Mouse (Mus musculus): ENCODE data around the gene Pld3.
"Not testable (repeated sequence)": the region's sequence is repeated elsewhere in the genome, so short reads cannot be mapped to it uniquely, and the experiment has no call there.

Pld3 gene

GRCm38 (mm10) chr7:27520599-27520998 is 32.4 kb downstream of the Pld3 start:
- DNase-seq, result no peak

- DNase-seq, result no peak
Observed at GRCm38 (mm10) chr7:27520104-27520503, 32.9 kb downstream of the Pld3 start.

- no peak for DNase-seq
Observed at GRCm38 (mm10) chr7:27518314-27518713, 34.7 kb downstream of the Pld3 start.

- DNase-seq, result no peak
Observed at GRCm38 (mm10) chr7:27514961-27515360, 38.1 kb downstream of the Pld3 start.

GRCm38 (mm10) chr7:27510809-27511208 is 42.2 kb downstream of the Pld3 start:
- DNase-seq, result no peak

- DNase-seq, result peak; percentile 79
Observed at GRCm38 (mm10) chr7:27508648-27509005, 44.4 kb downstream of the Pld3 start.

- peak; percentile 98 for DNase-seq
Observed at GRCm38 (mm10) chr7:27507711-27508647, 45.0 kb downstream of the Pld3 start.

GRCm38 (mm10) chr7:27506765-27507370 is 46.1 kb downstream of the Pld3 start:
- DNase-seq, result no peak

GRCm38 (mm10) chr7:27501620-27502019 is 51.4 kb downstream of the Pld3 start:
- no peak for DNase-seq

- no peak for DNase-seq
Observed at GRCm38 (mm10) chr7:27499036-27499435, 54.0 kb downstream of the Pld3 start, which contains the start of gene Prx. Prx (plus strand) TSS chr7:27499324.

- not testable (repeated sequence) for DNase-seq
Observed at GRCm38 (mm10) chr7:27494659-27495367, 58.2 kb downstream of the Pld3 start.

GRCm38 (mm10) chr7:27493450-27493849 is 59.6 kb downstream of the Pld3 start:
- DNase-seq, result no peak

GRCm38 (mm10) chr7:27493022-27493421 is 60.0 kb downstream of the Pld3 start:
- DNase-seq, result no peak

- no peak for DNase-seq
Observed at GRCm38 (mm10) chr7:27491856-27492255, 61.2 kb downstream of the Pld3 start.

GRCm38 (mm10) chr7:27490543-27491329 is 62.3 kb downstream of the Pld3 start:
- DNase-seq, result peak; percentile 95

GRCm38 (mm10) chr7:27490227-27490542 is 62.8 kb downstream of the Pld3 start:
- DNase-seq, result no peak

- DNase-seq, result peak; percentile 26
Observed at GRCm38 (mm10) chr7:27489270-27489869, 63.6 kb downstream of the Pld3 start.

GRCm38 (mm10) chr7:27487740-27488268 is 65.2 kb downstream of the Pld3 start:
- DNase-seq, result peak; percentile 65

GRCm38 (mm10) chr7:27486770-27487697 is 66.0 kb downstream of the Pld3 start, which contains the start of gene Sertad1:
Sertad1 (plus strand) TSS chr7:27486910.
- peak; percentile 100 for DNase-seq

GRCm38 (mm10) chr7:27486102-27486769 is 66.8 kb downstream of the Pld3 start:
- DNase-seq, result peak; percentile 47
